Mouse (Mus musculus): ENCODE data around the gene Pom121.
"Not testable (repeated sequence)": the region's sequence is repeated elsewhere in the genome, so short reads cannot be mapped to it uniquely, and the experiment has no call there.

Pom121 gene

DNA sequence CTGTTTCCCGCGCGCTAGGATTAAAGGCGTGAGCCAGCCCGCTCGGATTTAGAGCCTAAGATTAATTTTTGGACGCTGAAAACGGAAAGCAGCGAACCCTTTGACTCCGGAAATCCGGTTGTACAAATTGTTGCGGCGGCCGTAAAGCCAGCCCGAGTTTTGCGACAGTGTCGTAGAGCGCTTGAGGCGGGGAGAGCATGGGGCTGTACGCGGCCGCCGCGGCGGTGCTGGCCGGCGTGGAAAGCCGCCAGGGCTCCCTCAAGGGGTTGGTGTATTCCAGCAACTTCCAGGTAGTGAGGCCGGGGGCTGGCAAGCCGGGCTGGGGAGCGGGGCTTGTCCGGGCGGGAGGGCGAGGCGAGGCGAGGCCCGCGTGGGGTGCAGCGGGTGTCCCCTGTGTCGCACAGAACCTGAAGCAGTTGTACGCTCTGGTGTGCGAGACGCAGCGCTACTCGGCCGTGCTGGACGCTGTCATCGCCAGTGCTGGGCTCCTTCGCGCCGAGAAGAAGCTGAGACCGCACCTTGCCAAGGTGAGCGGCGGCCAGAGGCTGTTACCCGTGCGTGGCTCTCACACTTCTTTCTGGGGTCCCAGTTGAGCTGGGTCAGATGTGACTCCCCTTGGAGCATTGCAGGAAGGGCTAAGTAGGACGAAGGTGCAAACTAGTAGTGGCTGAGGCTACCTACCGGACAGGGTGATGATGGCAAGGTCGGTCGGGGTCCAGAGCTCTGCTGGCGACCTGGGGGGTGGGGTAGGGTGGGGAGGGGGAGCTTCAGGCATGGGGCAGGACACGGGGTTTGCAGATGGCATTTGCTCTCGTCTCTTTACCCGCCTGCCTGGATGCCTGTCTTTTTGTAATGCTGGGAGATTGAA is 24.3 kb downstream of the Pom121 start, which contains the start of gene Nsun5:
Gene Nsun5, plus strand, starts transcription at position 167 of the 868 bp plus-strand sequence.
- intact Hi-C loops (cut with DNase I) = loop anchor here (2.0 kb wide), 1 partner anchor 25 kb away; the partner anchor contains the start of gene Pom121

- intact Hi-C loops (cut with DNase I) = not testable (repeated sequence)
These were observed 25.1 kb downstream of the Pom121 start for GRCm38 (mm10) chr5:135369196-135369595.

DNA sequence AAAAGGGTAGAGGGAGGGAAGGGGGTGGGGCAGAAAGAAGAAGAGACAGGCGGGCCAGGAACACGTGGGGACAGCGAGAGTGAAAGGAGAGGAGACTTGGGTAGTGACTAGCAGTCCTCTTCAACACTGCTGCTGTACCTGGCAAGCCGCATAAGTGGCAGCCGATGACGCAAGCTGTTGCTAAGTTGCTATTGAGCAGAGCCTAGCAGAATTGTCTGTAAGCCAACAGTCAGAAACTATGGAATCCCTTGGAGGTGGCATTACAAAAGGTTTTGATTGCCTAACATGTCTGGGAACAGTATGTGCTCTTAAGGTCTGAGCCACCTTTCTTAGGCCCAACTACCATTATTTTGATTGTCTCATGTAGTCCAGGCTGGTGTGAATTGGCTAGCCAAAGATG is 26.0 kb downstream of the Pom121 start:
- intact Hi-C loops (cut with DNase I) = no loop called here

- intact Hi-C loops (cut with DNase I) = no loop called here
These were observed 26.5 kb downstream of the Pom121 start for GRCm38 (mm10) chr5:135367841-135368240.

DNA sequence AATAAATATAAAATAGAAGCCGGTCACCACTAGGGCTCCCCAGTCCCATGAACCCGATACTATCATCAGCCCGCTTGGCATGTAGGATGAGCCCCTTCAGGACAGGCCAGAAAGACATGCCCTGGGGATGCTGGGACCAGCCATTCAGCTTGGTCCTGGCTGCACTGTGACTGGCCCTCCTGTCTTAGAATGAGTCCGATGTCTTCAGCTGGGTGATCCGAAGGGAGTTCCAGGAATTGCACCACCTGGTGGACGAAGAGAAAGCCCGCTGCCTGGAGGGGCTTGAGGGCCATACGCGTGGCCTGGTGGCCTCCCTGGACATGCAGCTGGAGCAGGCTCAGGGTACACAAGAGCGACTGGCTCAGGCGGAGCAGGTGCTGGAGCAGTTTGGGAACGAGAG is 30.8 kb downstream of the Pom121 start:
- intact Hi-C loops (cut with DNase I) = no loop called here

DNA sequence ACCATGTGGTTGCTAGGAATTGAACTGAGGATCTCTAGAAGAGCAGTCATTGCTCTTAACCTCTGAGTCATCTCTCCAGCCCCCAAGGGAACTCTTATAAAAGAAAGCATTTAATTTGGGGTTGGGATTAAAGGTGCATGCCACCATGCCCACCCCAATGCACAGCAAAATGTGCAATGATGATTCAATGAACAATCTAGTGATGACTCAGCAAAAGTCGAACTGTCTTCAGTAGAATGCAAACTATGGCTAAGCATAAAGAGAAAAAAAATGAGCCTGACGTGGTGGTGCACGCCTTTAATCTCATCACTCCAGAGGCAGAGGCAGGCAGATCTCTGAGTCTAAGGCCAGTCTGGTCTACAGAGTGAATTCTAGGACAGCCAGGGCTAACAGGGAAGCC is 31.8 kb downstream of the Pom121 start:
- intact Hi-C loops (cut with DNase I) = no loop called here

GRCm38 (mm10) chr5:135359772-135360171 is 34.6 kb downstream of the Pom121 start:
- intact Hi-C loops (cut with DNase I) = no loop called here

- intact Hi-C loops (cut with DNase I) = no loop called here
These were observed 36.8 kb downstream of the Pom121 start for GRCm38 (mm10) chr5:135357556-135357955.

GRCm38 (mm10) chr5:135356090-135356489 is 38.3 kb downstream of the Pom121 start:
- intact Hi-C loops (cut with DNase I) = no loop called here

- intact Hi-C loops (cut with DNase I) = no loop called here
These were observed 40.8 kb downstream of the Pom121 start for GRCm38 (mm10) chr5:135353564-135353963.

DNA sequence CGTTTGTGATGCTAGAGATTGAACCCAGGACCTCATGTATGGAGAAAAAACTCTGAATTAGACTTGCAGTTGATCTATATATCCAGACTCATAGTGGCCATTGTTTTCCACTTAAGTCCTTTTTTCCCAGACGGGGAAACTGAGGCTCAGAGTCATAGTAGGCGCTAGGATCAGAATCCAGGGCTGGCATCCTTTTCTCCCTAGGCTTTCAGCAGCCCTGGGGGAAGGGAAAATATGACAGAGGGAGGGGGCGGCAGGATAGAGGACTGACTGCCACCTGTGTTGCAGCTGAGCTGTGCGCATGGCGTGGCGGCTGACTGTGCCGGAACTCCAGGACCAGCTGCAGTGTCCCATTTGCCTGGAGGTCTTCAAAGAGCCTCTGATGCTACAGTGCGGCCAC is 41.4 kb downstream of the Pom121 start, which contains the start of gene Trim50:
Gene Trim50, plus strand, starts transcription at position 301 of the 400 bp plus-strand sequence.
- intact Hi-C loops (cut with DNase I) = no loop called here

- intact Hi-C loops (cut with DNase I) = no loop called here
These were observed 42.7 kb downstream of the Pom121 start for GRCm38 (mm10) chr5:135351606-135352005.

GRCm38 (mm10) chr5:135349862-135350261 is 44.5 kb downstream of the Pom121 start, which contains the start of gene Fkbp6:
Fkbp6 (minus strand) TSS chr5:135350044.
- intact Hi-C loops (cut with DNase I) = no loop called here

DNA sequence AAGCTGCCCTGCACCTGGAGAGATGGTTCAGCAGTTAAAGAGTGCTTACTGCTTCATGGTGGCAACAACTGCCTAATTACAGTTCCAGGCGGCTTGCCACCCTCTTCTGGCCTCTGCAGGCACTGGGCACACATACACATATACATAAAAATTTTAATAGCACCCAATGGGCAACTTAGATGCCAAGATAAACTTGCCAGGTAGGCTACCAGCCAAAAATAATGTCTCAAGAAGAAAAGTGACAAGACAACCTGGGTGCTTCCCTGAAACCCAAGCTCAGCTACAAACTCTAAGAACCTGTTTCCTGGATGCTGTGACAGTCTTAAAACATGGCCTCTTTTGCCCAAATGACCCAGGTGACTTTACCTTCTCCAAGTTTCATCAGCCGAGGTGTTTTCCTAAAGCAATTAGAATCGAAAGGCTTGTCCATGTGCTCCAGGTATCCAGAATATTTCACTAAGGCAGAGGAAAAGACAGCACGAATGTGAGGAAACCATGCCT is 46.8 kb downstream of the Pom121 start:
- intact Hi-C loops (cut with DNase I) = no loop called here

- intact Hi-C loops (cut with DNase I) = no loop called here
These were observed 47.9 kb downstream of the Pom121 start for GRCm38 (mm10) chr5:135346430-135346829.

GRCm38 (mm10) chr5:135345989-135346388 is 48.4 kb downstream of the Pom121 start:
- intact Hi-C loops (cut with DNase I) = no loop called here

DNA sequence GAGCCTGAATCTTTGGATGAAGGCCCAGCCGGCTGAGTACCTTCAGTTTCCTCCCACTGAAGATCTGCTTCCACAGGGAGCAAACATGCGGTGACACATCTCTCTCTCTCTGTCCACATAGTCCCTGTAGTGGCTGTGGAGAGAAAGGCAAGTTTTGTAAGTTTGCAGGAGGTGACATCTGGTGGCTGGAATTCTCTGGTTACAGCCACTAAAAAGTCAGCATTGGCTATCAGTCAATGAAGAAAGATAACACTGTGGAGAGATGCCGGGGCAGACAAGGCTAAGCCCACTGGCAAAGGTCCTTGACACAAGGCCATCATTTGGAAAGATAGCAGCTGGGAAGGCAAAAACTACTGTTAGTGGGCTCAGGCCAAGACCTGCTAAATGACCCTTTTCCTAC is 56.8 kb downstream of the Pom121 start:
- intact Hi-C loops (cut with DNase I) = loop anchor here (5.0 kb wide), 2 partner anchors 100 to 220 kb away; no protein-coding TSS in a partner anchor

GRCm38 (mm10) chr5:135331161-135331560 is 63.2 kb downstream of the Pom121 start:
- intact Hi-C loops (cut with DNase I) = no loop called here

DNA sequence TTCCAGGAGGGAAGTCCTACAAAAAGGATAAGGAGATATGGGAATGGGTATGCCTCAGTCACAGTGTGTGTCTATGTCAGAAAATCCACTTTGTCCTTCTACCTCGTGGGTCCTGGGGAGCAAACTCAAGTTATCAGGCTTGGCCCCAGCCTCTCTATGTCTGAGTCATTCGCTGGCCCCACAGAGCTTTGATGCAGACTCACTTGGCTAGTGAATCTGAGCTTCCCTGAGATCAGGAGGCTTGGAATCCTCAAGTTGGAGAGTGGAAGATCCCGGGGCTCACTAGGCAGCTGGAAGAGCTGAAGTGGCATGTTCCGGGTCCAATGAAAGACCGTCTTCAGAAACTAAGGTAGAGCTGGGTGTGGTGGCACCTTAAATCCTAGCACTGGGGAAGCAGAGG is 64.1 kb downstream of the Pom121 start:
- intact Hi-C loops (cut with DNase I) = no loop called here

DNA sequence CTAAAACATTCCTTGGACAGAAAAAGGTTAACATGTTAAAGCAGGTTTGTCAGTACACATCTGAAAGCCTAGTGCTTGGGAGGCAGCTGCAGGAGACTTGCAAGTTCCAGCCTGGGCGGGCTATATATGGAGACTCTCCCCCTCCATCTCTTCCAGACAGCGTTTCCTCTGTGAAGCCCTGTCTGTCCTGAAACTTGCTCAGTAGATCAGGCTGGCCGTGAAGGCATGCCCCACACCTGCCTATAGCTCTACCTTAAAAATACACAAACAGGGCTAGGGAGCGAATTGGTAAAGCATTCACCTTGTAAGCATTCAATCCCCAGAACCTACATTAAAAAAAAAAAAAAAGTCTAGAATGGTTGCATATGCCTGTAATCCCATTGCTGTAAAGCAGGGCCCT is 64.9 kb downstream of the Pom121 start:
- intact Hi-C loops (cut with DNase I) = no loop called here

Measured in adrenal gland (tissue).